Mouse (Mus musculus) brain, embryonic 14.5 days (tissue): Measurements from ENCODE around the gene Snf8. TPM values are rescaled to one million over a fixed set of nuclear protein-coding genes. Genes with fewer than 3 reads are reported as not detected.

Experiments used
- DNase-seq: peaks from one replicate; pipeline ENCODE4 v3.0.0-alpha.2; 2011; ENCODE audit warnings: low read depth
- CTCF ChIP-seq: fragments of 200-500 bp; IDR thresholded peaks from 2 replicates; pipeline ENCODE4 v1.5.1; 2012; ENCODE audit warnings: inconsistent platforms, mild to moderate bottlenecking, moderate library complexity, borderline replicate concordance; ENCODE audit not compliant: insufficient read depth, insufficient read length; ENCODE audit errors: extremely low read depth
- POLR2A ChIP-seq: fragments of 200-500 bp; IDR thresholded peaks from 2 replicates; pipeline ENCODE4 v1.6.1; 2012; ENCODE audit warnings: mild to moderate bottlenecking, inconsistent platforms, borderline replicate concordance; ENCODE audit not compliant: poor library complexity, insufficient read depth, insufficient read length, severe bottlenecking; ENCODE audit errors: extremely low read depth
- polyA plus RNA-seq: library from polyadenylated mRNA; depleted of rRNA; stranded (reverse); fragments of >200 nt; gene quantifications from 2 replicates; pipeline ENCODE4 v1.2.3, GENCODE M21; 2012; rRNA removed

The Snf8 gene
- polyA plus RNA-seq, 1 experiment, result 60.8 TPM

DNA sequence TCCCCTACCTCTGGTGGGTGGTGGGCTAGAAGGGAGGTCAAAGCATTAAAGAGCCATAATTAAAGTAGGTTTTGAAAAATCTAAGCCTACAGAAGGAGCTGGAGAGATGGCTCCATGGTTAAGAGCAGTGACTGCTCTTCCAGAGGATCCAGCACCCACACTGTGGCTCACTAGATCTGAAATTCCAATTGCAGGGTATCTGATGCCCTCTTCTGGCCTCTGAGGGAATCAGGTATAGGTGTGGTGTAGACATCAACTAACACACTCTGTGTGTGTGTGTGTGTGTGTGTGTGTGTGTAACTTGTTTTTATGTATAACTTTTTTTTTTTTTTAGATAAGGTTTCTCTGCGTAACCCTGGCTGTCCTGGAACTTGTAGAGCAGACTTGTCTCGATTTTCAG is 56.4 kb downstream of the Snf8 start:
- TF ChIP-seq POLR2A (no peak), CTCF (peak; percentile 42; the same call in 1 of the 2 replicates)
- peak; percentile 56 for DNase-seq

DNA sequence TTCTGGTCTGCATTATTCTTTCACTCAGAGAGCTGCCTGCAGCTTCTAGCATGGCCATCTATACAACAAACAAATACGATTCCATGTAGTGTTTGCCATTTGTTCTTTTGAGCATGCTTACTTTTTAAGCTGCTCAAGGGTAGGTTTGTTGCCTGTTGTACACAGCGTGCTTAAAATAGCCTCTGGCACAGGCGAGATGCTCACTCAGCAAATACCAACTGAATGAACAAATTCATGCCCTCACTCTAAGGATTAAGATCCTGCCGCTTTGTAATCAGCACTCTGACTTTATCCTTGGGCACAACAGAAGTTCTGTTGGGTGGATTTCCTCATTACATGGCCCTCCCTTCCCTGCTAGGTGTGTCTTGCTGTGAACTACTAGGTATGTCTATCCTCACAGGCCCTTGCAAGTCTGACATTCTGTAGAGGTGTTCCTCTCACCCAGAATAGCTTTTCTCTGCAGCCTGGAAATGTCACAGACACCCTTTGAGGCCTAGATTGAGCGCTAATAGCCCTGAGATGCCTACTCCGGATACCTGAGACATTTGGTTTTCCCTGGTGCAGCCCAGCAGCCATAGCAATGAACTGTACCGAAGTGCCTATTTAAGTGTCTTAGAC is 58.1 kb downstream of the Snf8 start:
- no peak for TF ChIP-seq POLR2A
- TF ChIP-seq CTCF, result no peak
- DNase-seq, result peak; percentile 15

DNA sequence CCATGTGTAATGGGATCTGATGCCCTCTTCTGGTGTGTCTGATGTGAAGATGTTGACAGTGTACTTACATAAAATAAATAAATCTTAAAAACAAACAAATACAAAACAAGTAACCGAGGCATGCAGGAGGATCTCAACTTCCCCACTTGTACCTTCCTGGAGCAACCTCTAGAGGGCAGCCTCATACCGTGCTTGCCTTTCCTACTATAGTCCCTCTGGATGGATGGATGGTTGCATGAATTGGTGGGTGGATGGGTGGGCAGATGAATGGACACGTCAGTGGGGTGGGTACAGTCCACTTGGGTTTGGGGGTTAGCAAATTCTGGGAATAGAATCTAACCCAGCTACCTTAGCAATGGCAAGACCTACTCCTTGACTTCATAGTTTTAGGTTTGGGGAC is 58.7 kb downstream of the Snf8 start:
- TF ChIP-seq POLR2A (no peak), CTCF (peak; percentile 86; the same call in 1 of the 2 replicates)
- peak; percentile 47 for DNase-seq

Other genes with a start within 250 kb of the Snf8 start
- gene Phospho1, start 210.4 kb upstream of the Snf8 start, polyA plus RNA-seq, result 0.67 and 9.9 TPM in 2 replicates
- gene Gngt2, start 197.7 kb upstream of the Snf8 start, polyA plus RNA-seq, result 1.4 and 1.5 TPM in 2 replicates
- gene Abi3, start 192.4 kb upstream of the Snf8 start, polyA plus RNA-seq, result 2.7 and 3.3 TPM in 2 replicates
- 0.06 TPM in 1 of 2 replicates, not detected in the other for gene B4galnt2, start 120.0 kb upstream of the Snf8 start, polyA plus RNA-seq
- 11.9 and 13.4 TPM in 2 replicates for gene Igf2bp1, start 28.9 kb upstream of the Snf8 start, polyA plus RNA-seq
- gene Gip, start 10.3 kb upstream of the Snf8 start, polyA plus RNA-seq, result not detected in 2 replicates
- 57.9 and 62.6 TPM in 2 replicates for gene Ube2z, start 30.5 kb downstream of the Snf8 start, polyA plus RNA-seq
- gene Atp5g1, start 40.8 kb downstream of the Snf8 start, polyA plus RNA-seq, result 312 and 344 TPM in 2 replicates
- not detected in 2 replicates for gene Calcoco2, start 77.1 kb downstream of the Snf8 start, polyA plus RNA-seq
- gene Ttll6, start 98.9 kb downstream of the Snf8 start, polyA plus RNA-seq, result 0.71 and 0.86 TPM in 2 replicates
- not detected in 2 replicates for gene Hoxb13, start 159.4 kb downstream of the Snf8 start, polyA plus RNA-seq
- 0.04 and 0.06 TPM in 2 replicates for gene Hoxb9, start 236.6 kb downstream of the Snf8 start, polyA plus RNA-seq
- gene Hoxb8, start 247.0 kb downstream of the Snf8 start, polyA plus RNA-seq, result 0.38 and 19.0 TPM in 2 replicates